Mouse (Mus musculus): Measurements from ENCODE around the gene Rbm8a2. TPM values are rescaled to one million over a fixed set of nuclear protein-coding genes. Genes with fewer than 3 reads are reported as not detected.

Gene Rbm8a2
- polyA plus RNA-seq, 1 experiment from 2014 or later, result 0.67 TPM

GRCm38 (mm10) chr1:175988448-175988847 lies 9.5 kb upstream of the Rbm8a2 start:
- no peak for ATAC-seq (ENCODE audit: insufficient number of reproducible peaks, low FRiP score, low TSS enrichment, low read depth)
- H3K36me3 ChIP-seq, result no peaks in the 10 kb centered on the region
- H3K4me3 ChIP-seq, result no peak overlapping the region
- no peaks in the 10 kb centered on the region for H3K4me1 ChIP-seq
- no peaks in the 10 kb centered on the region for H3K9me3 ChIP-seq
- no peaks in the 10 kb centered on the region for H3K27me3 ChIP-seq
- no peak overlapping the region for H3K4me2 ChIP-seq
- 89% methylated on average over 5 of the region's 5 CpGs for WGBS
- H3K9ac ChIP-seq, result no peak overlapping the region
- H3K27ac ChIP-seq, result no peak overlapping the region

DNA sequence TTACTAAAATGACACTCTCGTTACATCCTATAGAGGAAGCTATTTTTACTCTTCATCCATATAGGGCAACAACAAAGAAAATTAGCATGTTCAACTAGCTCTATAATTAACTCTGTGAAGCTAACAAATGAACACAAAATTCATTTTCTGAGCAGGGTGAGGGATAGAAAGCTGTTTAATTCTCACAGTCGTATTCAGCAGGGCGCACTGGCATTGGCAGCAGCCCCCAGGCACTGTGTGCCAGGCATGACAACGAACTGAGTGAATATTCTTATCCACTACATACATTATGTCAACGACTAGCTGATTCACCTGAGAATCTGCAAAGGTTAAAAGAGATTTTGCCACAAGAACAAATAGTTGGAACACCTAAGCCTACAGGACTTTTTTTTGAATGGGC lies 8.2 kb downstream of the Rbm8a2 start:
- no peak overlapping the region for H3K9ac ChIP-seq
- no peak overlapping the region for H3K4me2 ChIP-seq
- H3K4me3 ChIP-seq, result no peak overlapping the region
- H3K36me3 ChIP-seq, result no peaks in the 10 kb centered on the region
- ATAC-seq (ENCODE audit: insufficient number of reproducible peaks, low FRiP score, low TSS enrichment, low read depth), result no peak
- H3K4me1 ChIP-seq, result no peaks in the 10 kb centered on the region
- 77% methylated on average over 5 of the region's 5 CpGs for WGBS
- H3K27ac ChIP-seq, result no peak overlapping the region
- H3K9me3 ChIP-seq, result no peaks in the 10 kb centered on the region
- H3K27me3 ChIP-seq, result no peaks in the 10 kb centered on the region

DNA sequence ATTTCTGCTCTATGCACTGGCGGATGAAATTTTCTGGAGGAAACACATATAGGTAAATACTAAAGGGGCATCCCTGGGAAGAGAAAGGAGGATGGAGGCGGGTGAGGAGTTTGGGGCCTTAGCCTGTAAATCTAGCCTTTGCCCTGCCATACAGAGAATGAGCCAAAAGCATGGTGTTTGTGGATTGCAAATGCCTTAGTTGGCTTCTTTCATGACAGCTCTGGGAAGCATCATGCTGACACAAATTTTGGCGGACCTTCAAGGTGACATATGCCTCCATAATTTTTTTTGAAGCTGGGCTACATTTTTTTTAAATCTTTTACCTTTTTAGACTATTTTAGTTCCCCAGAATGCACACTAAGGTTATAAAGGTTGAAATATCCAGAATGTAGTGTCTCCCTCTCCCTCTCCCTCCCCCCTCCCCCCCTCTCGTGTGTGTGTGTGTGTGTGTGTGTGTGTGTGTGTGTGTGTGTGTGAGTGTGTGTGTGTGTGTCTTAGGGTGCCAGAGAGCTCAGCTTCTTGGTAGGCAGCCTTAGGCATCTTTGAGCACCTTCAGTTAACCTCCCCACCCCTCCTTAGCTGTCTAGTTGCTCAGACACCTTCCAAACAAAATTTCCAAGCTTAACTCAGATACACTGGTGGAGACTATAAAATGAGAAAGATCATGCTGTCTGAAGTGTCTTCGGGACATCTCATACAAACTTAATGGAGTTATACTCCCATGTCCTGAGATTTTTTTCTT lies 11.7 kb downstream of the Rbm8a2 start:
- no peak for ATAC-seq (ENCODE audit: insufficient number of reproducible peaks, low FRiP score, low TSS enrichment, low read depth)
- no peaks in the 10 kb centered on the region for H3K4me1 ChIP-seq
- 91% methylated on average over 4 of the region's 5 CpGs for WGBS

GRCm38 (mm10) chr1:175961786-175962185 lies 17.1 kb downstream of the Rbm8a2 start:
- H3K36me3 ChIP-seq, result no peaks in the 10 kb centered on the region
- H3K27ac ChIP-seq, result no peak overlapping the region
- no peak overlapping the region for H3K4me2 ChIP-seq
- H3K4me1 ChIP-seq, result no peaks in the 10 kb centered on the region
- ATAC-seq (ENCODE audit: insufficient number of reproducible peaks, low FRiP score, low TSS enrichment, low read depth), result no peak
- 82% methylated on average over 2 of the region's 2 CpGs for WGBS
- no peak overlapping the region for H3K4me3 ChIP-seq
- H3K27me3 ChIP-seq, result no peaks in the 10 kb centered on the region
- H3K9me3 ChIP-seq, result no peaks in the 10 kb centered on the region
- no peak overlapping the region for H3K9ac ChIP-seq

More for the DNA sequence above, 11.7 kb downstream of the Rbm8a2 start:
- H3K27me3 ChIP-seq, result no peaks in the 10 kb centered on the region
- H3K4me3 ChIP-seq, result no peak overlapping the region
- no peak overlapping the region for H3K9ac ChIP-seq
- H3K36me3 ChIP-seq, result no peaks in the 10 kb centered on the region
- H3K27ac ChIP-seq, result no peak overlapping the region
- H3K9me3 ChIP-seq, result no peaks in the 10 kb centered on the region
- no peak overlapping the region for H3K4me2 ChIP-seq

DNA sequence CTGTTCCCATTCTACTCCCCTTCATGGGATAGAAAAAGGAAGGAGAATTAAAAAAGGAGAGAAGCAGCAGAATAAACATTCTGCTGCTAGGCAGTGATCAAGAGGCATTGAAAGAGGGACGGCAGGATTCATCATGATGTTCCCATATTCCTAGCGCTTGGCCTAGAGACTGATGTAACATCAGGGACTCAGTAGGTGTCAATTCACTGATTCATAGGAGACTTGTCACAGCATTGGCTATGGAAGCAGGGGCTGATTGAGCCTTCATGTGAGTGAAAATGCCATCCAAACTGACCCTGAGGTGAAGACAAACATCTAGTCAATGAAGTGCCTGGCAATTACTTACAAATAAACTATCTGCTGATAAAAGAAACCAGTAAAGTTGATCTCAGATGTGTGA lies 28.1 kb downstream of the Rbm8a2 start:
- no peak for ATAC-seq (ENCODE audit: insufficient number of reproducible peaks, low FRiP score, low TSS enrichment, low read depth)
- Histone ChIP-seq H3K27ac (no peak overlapping the region), H3K4me2 (no peak overlapping the region), H3K4me1 (no peaks in the 10 kb centered on the region), H3K9me3 (no peaks in the 10 kb centered on the region), H3K27me3 (no peaks in the 10 kb centered on the region), H3K9ac (no peak overlapping the region), H3K4me3 (no peak overlapping the region), H3K36me3 (no peaks in the 10 kb centered on the region)
- WGBS, result 80% methylated on average over 2 of the region's 2 CpGs

DNA sequence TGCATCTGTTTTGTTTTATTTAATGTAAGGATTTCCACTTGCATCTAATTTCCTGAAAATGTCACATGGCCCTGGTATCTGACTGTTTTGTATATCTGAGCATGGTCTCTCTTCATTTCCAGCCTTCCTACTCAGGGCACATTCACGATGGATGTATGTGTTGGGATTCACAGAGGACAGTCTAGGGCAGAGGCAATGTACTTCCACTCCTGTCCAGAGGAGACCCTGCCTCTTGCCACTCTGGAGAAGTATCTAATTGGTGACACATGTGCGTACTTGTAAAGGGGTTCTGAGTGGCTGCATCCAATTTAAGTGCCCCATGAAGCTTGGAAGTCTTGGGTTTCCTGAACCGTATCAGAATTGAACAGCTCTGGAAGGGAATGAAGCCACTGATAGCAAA lies 28.5 kb downstream of the Rbm8a2 start:
- WGBS, result 37% methylated on average over 3 of the region's 3 CpGs
- Histone ChIP-seq H3K9ac (no peak overlapping the region), H3K27me3 (no peaks in the 10 kb centered on the region), H3K4me1 (no peaks in the 10 kb centered on the region), H3K9me3 (no peaks in the 10 kb centered on the region), H3K4me3 (no peak overlapping the region), H3K27ac (no peak overlapping the region), H3K4me2 (no peak overlapping the region), H3K36me3 (no peaks in the 10 kb centered on the region)
- no peak for ATAC-seq (ENCODE audit: insufficient number of reproducible peaks, low FRiP score, low TSS enrichment, low read depth)

GRCm38 (mm10) chr1:175946718-175947315 lies 32.1 kb downstream of the Rbm8a2 start:
- ATAC-seq (ENCODE audit: insufficient number of reproducible peaks, low FRiP score, low TSS enrichment, low read depth), result no peak
- no peak overlapping the region for H3K4me2 ChIP-seq
- no peaks in the 10 kb centered on the region for H3K9me3 ChIP-seq
- no peak overlapping the region for H3K4me3 ChIP-seq
- H3K36me3 ChIP-seq, result no peaks in the 10 kb centered on the region
- H3K4me1 ChIP-seq, result no peaks in the 10 kb centered on the region
- WGBS, result 64% methylated on average over 4 of the region's 4 CpGs
- no peak overlapping the region for H3K27ac ChIP-seq
- no peak overlapping the region for H3K9ac ChIP-seq
- no peaks in the 10 kb centered on the region for H3K27me3 ChIP-seq

- no peak for ATAC-seq (ENCODE audit: insufficient number of reproducible peaks, low FRiP score, low TSS enrichment, low read depth)
- no peaks in the 10 kb centered on the region for H3K36me3 ChIP-seq
- no peak overlapping the region for H3K9ac ChIP-seq
- WGBS, result 85% methylated on average over 7 of the region's 7 CpGs
- no peaks in the 10 kb centered on the region for H3K9me3 ChIP-seq
- no peak overlapping the region for H3K4me2 ChIP-seq
- no peaks in the 10 kb centered on the region for H3K27me3 ChIP-seq
- no peak overlapping the region for H3K4me3 ChIP-seq
- H3K4me1 ChIP-seq, result no peaks in the 10 kb centered on the region
- no peak overlapping the region for H3K27ac ChIP-seq
These were observed 35.7 kb downstream of the Rbm8a2 start for GRCm38 (mm10) chr1:175943168-175943567.

DNA sequence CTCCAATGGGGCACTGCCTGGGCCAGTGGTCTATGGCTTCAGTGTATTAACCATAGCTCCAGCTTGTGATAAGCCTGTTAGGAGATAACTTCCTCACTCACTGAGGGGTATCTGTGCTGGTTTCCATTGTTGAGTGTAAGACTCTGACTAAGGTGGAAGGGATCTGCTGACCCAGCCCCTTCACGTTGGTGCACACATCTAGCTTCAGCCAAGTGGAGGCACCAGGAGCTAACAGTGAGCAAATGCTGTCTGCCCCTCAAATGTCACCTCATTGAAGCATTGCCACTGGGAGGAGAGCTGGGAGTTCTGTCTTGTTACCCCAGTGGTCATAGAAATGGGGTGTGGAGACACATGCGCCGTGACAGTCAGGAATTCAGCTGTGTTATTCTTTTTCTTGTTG lies 40.2 kb downstream of the Rbm8a2 start:
- H3K27me3 ChIP-seq, result no peaks in the 10 kb centered on the region
- ATAC-seq (ENCODE audit: insufficient number of reproducible peaks, low FRiP score, low TSS enrichment, low read depth), result no peak
- 78% methylated on average over 3 of the region's 3 CpGs for WGBS
- H3K4me2 ChIP-seq, result no peak overlapping the region
- no peak overlapping the region for H3K27ac ChIP-seq
- H3K4me1 ChIP-seq, result 0 out of 2 replicates have a peak, but pooled peaks cover 3% of the 10 kb centered on the region
- H3K9me3 ChIP-seq, result no peaks in the 10 kb centered on the region
- no peak overlapping the region for H3K4me3 ChIP-seq
- no peaks in the 10 kb centered on the region for H3K36me3 ChIP-seq
- H3K9ac ChIP-seq, result no peak overlapping the region

- no peak overlapping the region for H3K4me3 ChIP-seq
- H3K36me3 ChIP-seq, result no peaks in the 10 kb centered on the region
- ATAC-seq (ENCODE audit: insufficient number of reproducible peaks, low FRiP score, low TSS enrichment, low read depth), result peak; percentile 61; the same call in 1 of the 2 replicates
- no peak overlapping the region for H3K9ac ChIP-seq
- H3K4me1 ChIP-seq, result 0 out of 2 replicates have a peak, but pooled peaks cover 3% of the 10 kb centered on the region
- no peaks in the 10 kb centered on the region for H3K27me3 ChIP-seq
- no peaks in the 10 kb centered on the region for H3K9me3 ChIP-seq
- H3K27ac ChIP-seq, result no peak overlapping the region
- WGBS, result 9% methylated on average over 11 of the region's 11 CpGs
- H3K4me2 ChIP-seq, result peak overlapping the region; percentile 39; the same call in 1 of the 2 replicates
These were observed 42.6 kb downstream of the Rbm8a2 start for GRCm38 (mm10) chr1:175936282-175936737.

DNA sequence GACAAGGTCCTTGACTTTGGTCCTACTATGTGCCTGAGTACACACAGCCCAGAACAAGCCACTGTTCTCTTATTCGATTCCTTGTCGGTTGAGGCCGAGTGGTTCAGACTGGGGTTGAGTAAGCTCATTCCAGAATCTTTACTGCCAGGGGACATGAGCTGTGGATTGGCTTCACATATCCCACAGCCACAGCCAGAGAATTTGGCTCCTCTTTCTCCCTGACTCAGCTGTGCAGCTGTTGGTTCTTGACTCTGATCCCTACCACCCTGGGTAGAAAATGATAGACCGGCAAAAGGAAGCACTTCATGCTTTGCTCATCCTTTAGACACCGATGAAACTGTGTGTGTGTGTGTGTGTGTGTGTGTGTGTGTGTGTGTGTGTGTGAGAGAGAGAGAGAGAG lies 47.5 kb downstream of the Rbm8a2 start:
- 77% methylated on average over 5 of the region's 5 CpGs for WGBS
- Histone ChIP-seq H3K27ac (no peak overlapping the region), H3K27me3 (no peaks in the 10 kb centered on the region), H3K4me1 (0 out of 2 replicates have a peak, but pooled peaks cover 3% of the 10 kb centered on the region), H3K4me2 (no peak overlapping the region), H3K36me3 (no peaks in the 10 kb centered on the region), H3K4me3 (no peak overlapping the region), H3K9ac (no peak overlapping the region), H3K9me3 (no peaks in the 10 kb centered on the region)
- ATAC-seq (ENCODE audit: insufficient number of reproducible peaks, low FRiP score, low TSS enrichment, low read depth), result no peak
